Mouse (Mus musculus) ES-Bruce4 (cell line): ENCODE measurements at regions not wholly inside any gene's neighbourhood (a gene's known extent, or its start where the extent isn't known, plus 50 kb on each side); places are given as distances from the start of the nearest gene placed in this dataset.

Experiments
- CTCF ChIP-seq: IDR thresholded peaks from one replicate; pipeline ENCODE4 v1.8.1; 2011; ENCODE audit warnings: low read depth, low read length
- EP300 ChIP-seq: IDR thresholded peaks from 2 replicates; pipeline ENCODE4 v1.6.1; 2011; ENCODE audit warnings: low read depth, low read length; ENCODE audit not compliant: insufficient read depth
- POLR2A ChIP-seq: IDR thresholded peaks from one replicate; pipeline ENCODE4 v1.8.1; 2011; ENCODE audit warnings: low read length; ENCODE audit not compliant: insufficient read depth

DNA sequence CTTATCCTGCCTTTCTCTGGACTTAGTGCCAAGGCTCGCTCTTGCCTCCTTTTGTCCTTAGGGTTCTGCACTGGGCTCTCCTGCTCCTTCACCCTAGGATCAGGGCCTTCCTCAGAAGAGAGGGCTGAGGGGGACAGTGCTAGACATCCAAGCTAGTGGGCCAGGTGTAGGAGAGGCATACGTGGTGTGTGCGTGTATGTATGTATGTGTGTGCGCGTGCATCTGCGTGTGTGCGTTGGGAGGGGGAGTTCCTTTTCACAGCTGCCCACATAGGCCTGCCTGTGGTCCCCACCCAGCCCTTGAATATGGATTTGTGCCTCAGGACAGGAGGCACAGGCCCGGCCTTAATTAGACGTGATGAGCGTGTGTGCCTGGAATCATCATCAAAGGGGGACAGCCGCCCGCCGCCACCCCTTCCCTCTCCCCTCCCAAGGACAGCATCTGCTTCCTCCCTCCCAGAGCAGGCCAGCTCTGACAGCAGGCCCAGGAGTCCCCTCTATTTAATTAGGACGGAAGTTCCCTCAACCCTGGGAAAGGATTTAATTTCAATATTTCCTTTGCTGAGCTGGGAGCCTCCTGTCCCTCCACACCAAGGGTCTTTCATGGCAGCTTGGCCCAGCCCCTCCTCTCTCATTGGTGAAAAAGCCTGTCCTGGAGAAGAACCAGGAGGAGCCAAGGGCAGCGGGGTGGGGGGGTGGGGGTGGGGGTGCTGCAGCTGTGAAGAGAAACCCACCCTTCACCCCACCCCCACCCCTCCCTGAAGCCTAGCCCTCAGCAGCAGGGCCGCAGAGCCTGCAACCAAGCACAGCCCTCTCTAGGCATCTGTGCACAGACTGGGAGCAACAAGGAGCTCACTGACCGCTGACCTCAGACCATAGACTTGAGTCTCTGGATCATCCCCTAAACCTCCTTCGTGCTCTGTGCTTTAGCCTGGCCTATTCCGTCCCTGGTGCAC lies 155.8 kb upstream of the A530016L24Rik start:
- TF ChIP-seq CTCF, result no peak
- no peak for TF ChIP-seq POLR2A
- no peak for TF ChIP-seq EP300
